Mouse (Mus musculus): Measurements from ENCODE around the gene Pck2. TPM values are rescaled to one million over a fixed set of nuclear protein-coding genes. Genes with fewer than 3 reads are reported as not detected.
A peak's percentile ranks its signal among the peaks of the same experiment; 100 is the strongest.

Pck2 gene
- polyA plus RNA-seq, 1 experiment, result 21.0 TPM

- WGBS, result 10% methylated on average over 3 of the region's 3 CpGs
- TF ChIP-seq POLR2A (IDR thresholded peaks at IDR 0.05; ENCODE audit: low read depth, low read length) (no peak), CTCF (IDR thresholded peaks at IDR 0.05; ENCODE audit: extremely low read depth, insufficient read length, insufficient replicate concordance, low read depth, low read length) (peak; percentile 26; the same call in 1 of the 2 replicates)
- Histone ChIP-seq H3K4me1 (ENCODE audit: control insufficient read depth, insufficient read depth, insufficient read length, low read length) (no peaks in the 10 kb centered on the region), H3K36me3 (ENCODE audit: control insufficient read depth, insufficient read depth, low read length) (no peaks in the 10 kb centered on the region), H3K27me3 (ENCODE audit: control insufficient read depth, insufficient read depth, low read length) (0 out of 2 replicates have a peak, but pooled peaks cover 3% of the 10 kb centered on the region), H3K4me3 (ENCODE audit: low read depth, low read length) (no peak overlapping the region), H3K27ac (ENCODE audit: insufficient read depth, low read depth, low read length) (no peak overlapping the region)
These were observed 12.1 kb upstream of the Pck2 start for GRCm38 (mm10) chr14:55527940-55528339.

GRCm38 (mm10) chr14:55536116-55536745, 3.8 kb upstream of the Pck2 start:
- Histone ChIP-seq H3K4me3 (ENCODE audit: low read depth, low read length) (no peak overlapping the region), H3K27me3 (ENCODE audit: control insufficient read depth, insufficient read depth, low read length) (no peaks in the 10 kb centered on the region), H3K4me1 (ENCODE audit: control insufficient read depth, insufficient read depth, insufficient read length, low read length) (peaks cover 4% of the 10 kb centered on the region; the same call in 1 of the 2 replicates), H3K36me3 (ENCODE audit: control insufficient read depth, insufficient read depth, low read length) (no peaks in the 10 kb centered on the region), H3K27ac (ENCODE audit: insufficient read depth, low read depth, low read length) (no peak overlapping the region)
- TF ChIP-seq CTCF (IDR thresholded peaks at IDR 0.05; ENCODE audit: extremely low read depth, insufficient read length, insufficient replicate concordance, low read depth, low read length), result peak; percentile 76; the same call in 1 of the 2 replicates
- TF ChIP-seq POLR2A (IDR thresholded peaks at IDR 0.05; ENCODE audit: low read depth, low read length), result no peak
- 52% methylated on average over 6 of the region's 6 CpGs for WGBS

- H3K27ac ChIP-seq (ENCODE audit: insufficient read depth, low read depth, low read length), result peak overlapping the region; percentile 82
- 4% methylated on average over 10 of the region's 10 CpGs for WGBS
- H3K4me1 ChIP-seq (ENCODE audit: control insufficient read depth, insufficient read depth, insufficient read length, low read length), result peaks cover 4% of the 10 kb centered on the region; the same call in 1 of the 2 replicates
These were observed 788 bp downstream of the Pck2 start for GRCm38 (mm10) chr14:55540787-55541321.

GRCm38 (mm10) chr14:55542268-55542667, 2.2 kb downstream of the Pck2 start:
- H3K4me1 ChIP-seq (ENCODE audit: control insufficient read depth, insufficient read depth, insufficient read length, low read length), result peaks cover 4% of the 10 kb centered on the region; the same call in 1 of the 2 replicates
- no peak overlapping the region for H3K4me3 ChIP-seq (ENCODE audit: low read depth, low read length)
- H3K27me3 ChIP-seq (ENCODE audit: control insufficient read depth, insufficient read depth, low read length), result no peaks in the 10 kb centered on the region
- no peak for TF ChIP-seq CTCF (IDR thresholded peaks at IDR 0.05; ENCODE audit: extremely low read depth, insufficient read length, insufficient replicate concordance, low read depth, low read length)
- no peak for TF ChIP-seq POLR2A (IDR thresholded peaks at IDR 0.05; ENCODE audit: low read depth, low read length)
- H3K36me3 ChIP-seq (ENCODE audit: control insufficient read depth, insufficient read depth, low read length), result peaks cover 14% of the 10 kb centered on the region
- no peak overlapping the region for H3K27ac ChIP-seq (ENCODE audit: insufficient read depth, low read depth, low read length)
- WGBS, result 98% methylated on average over 12 of the region's 12 CpGs

More at GRCm38 (mm10) chr14:55540787-55541321, 788 bp downstream of the Pck2 start:
- H3K36me3 ChIP-seq (ENCODE audit: control insufficient read depth, insufficient read depth, low read length), result peaks cover 8% of the 10 kb centered on the region
- no peak for TF ChIP-seq POLR2A (IDR thresholded peaks at IDR 0.05; ENCODE audit: low read depth, low read length)
- no peak for TF ChIP-seq CTCF (IDR thresholded peaks at IDR 0.05; ENCODE audit: extremely low read depth, insufficient read length, insufficient replicate concordance, low read depth, low read length)
- H3K27me3 ChIP-seq (ENCODE audit: control insufficient read depth, insufficient read depth, low read length), result no peaks in the 10 kb centered on the region
- H3K4me3 ChIP-seq (ENCODE audit: low read depth, low read length), result peak overlapping the region; percentile 88

GRCm38 (mm10) chr14:55544334-55544733, 4.3 kb downstream of the Pck2 start:
- 77% methylated on average over 9 of the region's 9 CpGs for WGBS
- TF ChIP-seq CTCF (IDR thresholded peaks at IDR 0.05; ENCODE audit: extremely low read depth, insufficient read length, insufficient replicate concordance, low read depth, low read length) (no peak), POLR2A (IDR thresholded peaks at IDR 0.05; ENCODE audit: low read depth, low read length) (no peak)
- no peaks in the 10 kb centered on the region for H3K27me3 ChIP-seq (ENCODE audit: control insufficient read depth, insufficient read depth, low read length)
- H3K27ac ChIP-seq (ENCODE audit: insufficient read depth, low read depth, low read length), result no peak overlapping the region
- H3K4me3 ChIP-seq (ENCODE audit: low read depth, low read length), result no peak overlapping the region
- H3K36me3 ChIP-seq (ENCODE audit: control insufficient read depth, insufficient read depth, low read length), result peaks cover 30% of the 10 kb centered on the region
- peaks cover 4% of the 10 kb centered on the region; the same call in 1 of the 2 replicates for H3K4me1 ChIP-seq (ENCODE audit: control insufficient read depth, insufficient read depth, insufficient read length, low read length)

- Histone ChIP-seq H3K27me3 (ENCODE audit: control insufficient read depth, insufficient read depth, low read length) (no peaks in the 10 kb centered on the region), H3K4me1 (ENCODE audit: control insufficient read depth, insufficient read depth, insufficient read length, low read length) (peaks cover 4% of the 10 kb centered on the region; the same call in 1 of the 2 replicates), H3K36me3 (ENCODE audit: control insufficient read depth, insufficient read depth, low read length) (peaks cover 27% of the 10 kb centered on the region), H3K27ac (ENCODE audit: insufficient read depth, low read depth, low read length) (no peak overlapping the region), H3K4me3 (ENCODE audit: low read depth, low read length) (no peak overlapping the region)
- TF ChIP-seq POLR2A (IDR thresholded peaks at IDR 0.05; ENCODE audit: low read depth, low read length), result no peak
- no peak for TF ChIP-seq CTCF (IDR thresholded peaks at IDR 0.05; ENCODE audit: extremely low read depth, insufficient read length, insufficient replicate concordance, low read depth, low read length)
- 79% methylated on average over 6 of the region's 6 CpGs for WGBS
These were observed 10.1 kb downstream of the Pck2 start for GRCm38 (mm10) chr14:55550191-55550590.

- H3K27me3 ChIP-seq (ENCODE audit: control insufficient read depth, insufficient read depth, low read length), result no peaks in the 10 kb centered on the region
- no peak for TF ChIP-seq POLR2A (IDR thresholded peaks at IDR 0.05; ENCODE audit: low read depth, low read length)
- no peak for TF ChIP-seq CTCF (IDR thresholded peaks at IDR 0.05; ENCODE audit: extremely low read depth, insufficient read length, insufficient replicate concordance, low read depth, low read length)
- no peak overlapping the region for H3K4me3 ChIP-seq (ENCODE audit: low read depth, low read length)
- no peak overlapping the region for H3K27ac ChIP-seq (ENCODE audit: insufficient read depth, low read depth, low read length)
- peaks cover 4% of the 10 kb centered on the region; the same call in 1 of the 2 replicates for H3K4me1 ChIP-seq (ENCODE audit: control insufficient read depth, insufficient read depth, insufficient read length, low read length)
- 82% methylated on average over 5 of the region's 5 CpGs for WGBS
- H3K36me3 ChIP-seq (ENCODE audit: control insufficient read depth, insufficient read depth, low read length), result peaks cover 23% of the 10 kb centered on the region
These were observed 11.3 kb downstream of the Pck2 start for GRCm38 (mm10) chr14:55551347-55551746.
